Mouse (Mus musculus) layer of hippocampus, postnatal 36 days (tissue): ENCODE measurements at regions not wholly inside any gene's neighbourhood (a gene's known extent, or its start where the extent isn't known, plus 50 kb on each side); places are given as distances from the start of the nearest gene placed in this dataset.
"Not testable (repeated sequence)": the region's sequence is repeated elsewhere in the genome, so short reads cannot be mapped to it uniquely, and the experiment has no call there.

ENCODE experiments used
- DNase-seq, 2 experiments: peaks; one replicate each; pipeline ENCODE4 v3.0.0; 2022

- peak; percentile 46 to 48 for DNase-seq
These were observed 338.3 kb upstream of the Rgma start for GRCm38 (mm10) chr7:73036801-73037555.

- DNase-seq, result no peak
These were observed 337.7 kb upstream of the Rgma start for GRCm38 (mm10) chr7:73037638-73038037.

GRCm38 (mm10) chr7:73039921-73040320 is 335.4 kb upstream of the Rgma start:
- no peak for DNase-seq

- DNase-seq, result no peak
These were observed 331.0 kb upstream of the Rgma start for GRCm38 (mm10) chr7:73044316-73044715.

GRCm38 (mm10) chr7:73055891-73056290 is 319.4 kb upstream of the Rgma start:
- no peak for DNase-seq

- DNase-seq, result no peak
These were observed 311.8 kb upstream of the Rgma start for GRCm38 (mm10) chr7:73063556-73063955.

- DNase-seq, result no peak
These were observed 306.8 kb upstream of the Rgma start for GRCm38 (mm10) chr7:73068534-73068933.

- no peak for DNase-seq
These were observed 306.0 kb upstream of the Rgma start for GRCm38 (mm10) chr7:73069352-73069751.

GRCm38 (mm10) chr7:73075391-73075790 is 299.9 kb upstream of the Rgma start:
- DNase-seq, result not testable (repeated sequence)

- peak in 1 of 2 experiments; percentile 7 for DNase-seq
These were observed 287.7 kb upstream of the Rgma start for GRCm38 (mm10) chr7:73087496-73088185.

GRCm38 (mm10) chr7:73088321-73088720 is 287.0 kb upstream of the Rgma start:
- DNase-seq, result no peak

- no peak for DNase-seq
These were observed 283.6 kb upstream of the Rgma start for GRCm38 (mm10) chr7:73091758-73092157.

- DNase-seq, result no peak
These were observed 281.2 kb upstream of the Rgma start for GRCm38 (mm10) chr7:73094059-73094458.

GRCm38 (mm10) chr7:73118871-73119270 is 256.4 kb upstream of the Rgma start:
- no peak for DNase-seq

GRCm38 (mm10) chr7:73120276-73120675 is 255.0 kb upstream of the Rgma start:
- DNase-seq, result no peak

GRCm38 (mm10) chr7:73124976-73125375 is 250.3 kb upstream of the Rgma start:
- no peak for DNase-seq

- no peak for DNase-seq
These were observed 249.4 kb upstream of the Rgma start for GRCm38 (mm10) chr7:73125864-73126263.

GRCm38 (mm10) chr7:73135786-73136185 is 239.5 kb upstream of the Rgma start:
- no peak for DNase-seq

GRCm38 (mm10) chr7:73138269-73138668 is 237.0 kb upstream of the Rgma start:
- DNase-seq, result no peak

- DNase-seq, result no peak
These were observed 236.3 kb upstream of the Rgma start for GRCm38 (mm10) chr7:73138861-73139493.

- no peak for DNase-seq
These were observed 235.4 kb upstream of the Rgma start for GRCm38 (mm10) chr7:73139901-73140300.

GRCm38 (mm10) chr7:73141167-73141566 is 234.1 kb upstream of the Rgma start:
- DNase-seq, result no peak

GRCm38 (mm10) chr7:73143902-73144301 is 231.4 kb upstream of the Rgma start:
- no peak for DNase-seq

- no peak for DNase-seq
These were observed 230.5 kb upstream of the Rgma start for GRCm38 (mm10) chr7:73144846-73145245.
